Mouse (Mus musculus) myocyte (in vitro differentiated cells): Measurements from ENCODE around the gene Gadd45b.

Source experiments
- E2F4 ChIP-seq: IDR thresholded peaks from one replicate; pipeline ENCODE4 v1.6.1; 2011; ENCODE audit warnings: mild to moderate bottlenecking, control low read depth, moderate library complexity; ENCODE audit not compliant: insufficient read depth
- MAX ChIP-seq: IDR thresholded peaks from one replicate; pipeline ENCODE4 v1.6.1; 2011; ENCODE audit warnings: low read depth, mild to moderate bottlenecking, control low read depth
- MYOD1 ChIP-seq, 3 experiments: IDR thresholded peaks; one replicate each; pipeline ENCODE4 v1.6.1; 2011; ENCODE audit warnings: control low read depth in 2 of 3, low read depth in 2 of 3, mild to moderate bottlenecking in 2 of 3, moderate library complexity in 1 of 3; ENCODE audit not compliant: insufficient read length in 2 of 3, control insufficient read depth in 1 of 3
- POLR2A ChIP-seq: IDR thresholded peaks from one replicate; pipeline ENCODE4 v1.6.1; 2011; ENCODE audit warnings: low read depth, mild to moderate bottlenecking, control low read depth, moderate library complexity; ENCODE audit not compliant: insufficient read length
- POLR2AphosphoS2 ChIP-seq: IDR thresholded peaks from one replicate; pipeline ENCODE4 v1.6.1; 2011; ENCODE audit warnings: low read depth, control low read depth; ENCODE audit not compliant: insufficient read length
- TCF12 ChIP-seq: IDR thresholded peaks from one replicate; pipeline ENCODE4 v1.6.1; 2011; ENCODE audit warnings: mild to moderate bottlenecking, control low read depth; ENCODE audit not compliant: poor library complexity, insufficient read depth, severe bottlenecking
- USF1 ChIP-seq: IDR thresholded peaks from one replicate; pipeline ENCODE4 v1.6.1; 2011; ENCODE audit warnings: low read depth, mild to moderate bottlenecking, control low read depth, moderate library complexity

DNA sequence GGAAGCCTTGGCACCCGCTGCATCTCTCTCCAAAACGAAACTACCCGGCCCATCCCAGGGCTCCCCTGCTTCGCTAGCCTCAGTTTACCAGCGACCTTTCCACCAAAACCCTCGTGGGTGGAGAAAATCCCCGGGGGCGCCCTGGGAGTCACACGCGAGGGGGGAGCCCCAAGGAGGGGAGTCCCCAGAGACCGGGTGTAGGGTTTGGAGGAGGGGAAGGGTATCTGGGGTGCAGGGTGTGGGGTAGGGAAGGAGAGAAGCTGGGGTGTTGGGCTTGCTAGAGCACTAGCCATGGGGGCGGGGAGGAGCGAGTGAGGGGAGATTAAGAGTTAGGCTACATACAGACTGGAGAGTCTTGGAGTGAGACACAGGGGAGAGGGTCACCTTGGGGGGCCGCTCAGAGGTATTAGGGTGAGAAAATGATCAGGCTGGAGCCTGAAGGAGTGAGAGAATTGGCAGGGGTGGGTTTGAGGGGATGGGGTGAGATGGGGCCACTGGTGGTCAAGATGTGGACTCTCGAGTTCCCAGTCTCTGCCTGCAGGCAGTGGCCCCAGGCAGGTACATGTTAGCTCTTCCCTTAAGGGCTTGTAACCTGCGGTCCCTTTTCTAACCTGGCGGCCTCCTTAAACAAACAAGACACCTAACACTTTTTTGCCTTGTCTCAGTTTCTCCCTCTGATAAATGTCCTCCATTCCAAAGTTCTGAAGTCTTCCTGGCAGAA, 3.0 kb downstream of the Gadd45b start:
- peak; percentile 16 for TF ChIP-seq POLR2A
- no peak for TF ChIP-seq MAX
- no peak for TF ChIP-seq E2F4
- TF ChIP-seq TCF12, result no peak
- TF ChIP-seq USF1, result no peak
- no peak for TF ChIP-seq POLR2AphosphoS2
- no peak for TF ChIP-seq MYOD1 (IDR thresholded peaks at IDR 0.05; ENCODE audit: control insufficient read depth in 1 of 3, insufficient read length in 2 of 3, low read depth in 2 of 3)
